Mouse (Mus musculus) ES-CJ7 (cell line): ENCODE data around the gene Ankle1.

Experiments
- DNase-seq: peaks from one replicate; pipeline ENCODE4 v3.0.0; 2011; ENCODE audit warnings: low read depth, low spot score

The Ankle1 gene

DNA sequence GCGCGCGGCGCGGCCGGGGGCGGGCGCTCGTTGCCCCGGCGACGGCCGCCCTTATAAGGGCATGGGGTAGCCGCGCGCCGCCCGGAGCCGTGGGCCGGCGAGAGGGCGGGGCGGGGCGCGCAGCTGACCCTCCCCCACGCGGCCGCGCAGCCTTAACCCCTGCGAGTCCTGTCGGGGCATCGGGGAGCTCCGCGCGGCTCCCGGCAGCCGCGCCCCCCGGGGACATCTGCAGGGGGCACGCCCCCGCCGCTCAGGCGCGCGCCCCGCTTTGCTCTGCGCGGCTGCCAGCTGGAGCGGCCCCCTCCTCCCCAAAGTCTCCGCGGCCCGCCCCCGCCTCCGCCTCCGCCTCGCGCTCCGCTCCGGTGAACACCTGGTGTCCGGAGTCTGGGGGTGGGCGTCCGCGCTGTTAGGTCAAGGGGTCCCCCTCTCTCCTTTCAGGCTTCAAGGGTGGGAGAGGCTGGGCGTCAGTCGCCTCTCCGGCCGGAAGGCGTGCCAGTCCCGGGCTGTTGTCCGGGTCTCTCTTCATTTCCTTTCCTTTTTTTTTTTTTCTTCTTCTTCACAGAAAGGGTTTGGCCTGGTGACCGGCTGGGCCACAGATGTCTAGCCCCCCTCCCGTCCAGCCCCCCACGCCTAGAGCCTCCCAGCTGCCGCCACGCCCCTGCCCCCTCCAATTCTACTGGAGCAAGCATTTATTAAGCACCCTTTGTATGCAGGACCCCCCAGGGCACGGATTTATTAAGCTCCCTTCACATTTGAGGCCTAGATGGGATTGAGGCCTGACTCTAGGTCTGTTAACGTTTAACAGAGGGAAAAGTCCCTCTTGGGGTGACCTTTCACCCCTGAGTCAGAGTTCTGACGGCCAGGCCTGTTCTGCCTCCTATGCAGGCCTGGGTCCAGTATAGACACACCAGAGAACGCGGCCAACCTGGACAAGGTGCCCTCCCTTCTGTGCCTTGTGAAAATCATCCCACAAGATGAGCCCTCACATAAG, 23.5 kb upstream of the Ankle1 start:
- peak; percentile 84 for DNase-seq

DNA sequence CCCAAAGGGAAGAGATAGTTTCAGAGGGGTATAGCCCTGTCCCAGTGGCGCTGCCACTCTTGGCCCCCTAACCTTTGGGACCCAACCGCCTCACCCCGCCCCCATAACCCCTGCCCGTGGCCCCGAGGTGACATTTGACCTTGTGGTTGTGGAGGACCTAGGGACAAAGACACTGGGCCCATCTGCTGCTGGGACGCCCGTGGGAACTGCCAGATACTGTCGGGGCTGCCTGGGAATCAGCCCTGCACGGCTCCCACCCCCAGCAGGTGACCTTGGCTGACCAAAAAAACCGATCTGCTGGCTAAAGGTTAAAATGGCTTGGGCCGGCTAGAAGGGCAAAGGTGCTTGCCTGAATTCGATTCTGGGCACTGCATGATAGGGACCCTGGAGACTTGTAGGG, 22.4 kb upstream of the Ankle1 start:
- DNase-seq: no peak

DNA sequence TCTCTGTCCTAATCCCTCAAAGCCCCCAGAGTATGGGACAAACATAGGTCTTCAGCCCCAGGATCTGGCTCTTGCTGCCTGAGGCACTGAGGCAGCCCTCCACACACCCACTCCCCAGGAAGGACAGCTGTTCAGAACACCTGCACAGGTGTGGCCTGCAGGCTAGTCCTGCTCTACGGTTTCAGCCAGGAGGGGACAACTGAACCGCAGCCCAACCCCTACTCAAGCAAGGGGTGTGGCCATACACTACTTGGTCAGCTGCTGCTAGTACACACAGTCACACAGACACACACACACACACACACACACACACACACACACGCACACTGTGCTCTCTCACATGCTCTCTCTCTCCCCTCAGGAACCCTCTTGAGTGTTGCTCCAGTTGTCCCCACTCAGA, 21.9 kb upstream of the Ankle1 start:
- DNase-seq: no peak

DNA sequence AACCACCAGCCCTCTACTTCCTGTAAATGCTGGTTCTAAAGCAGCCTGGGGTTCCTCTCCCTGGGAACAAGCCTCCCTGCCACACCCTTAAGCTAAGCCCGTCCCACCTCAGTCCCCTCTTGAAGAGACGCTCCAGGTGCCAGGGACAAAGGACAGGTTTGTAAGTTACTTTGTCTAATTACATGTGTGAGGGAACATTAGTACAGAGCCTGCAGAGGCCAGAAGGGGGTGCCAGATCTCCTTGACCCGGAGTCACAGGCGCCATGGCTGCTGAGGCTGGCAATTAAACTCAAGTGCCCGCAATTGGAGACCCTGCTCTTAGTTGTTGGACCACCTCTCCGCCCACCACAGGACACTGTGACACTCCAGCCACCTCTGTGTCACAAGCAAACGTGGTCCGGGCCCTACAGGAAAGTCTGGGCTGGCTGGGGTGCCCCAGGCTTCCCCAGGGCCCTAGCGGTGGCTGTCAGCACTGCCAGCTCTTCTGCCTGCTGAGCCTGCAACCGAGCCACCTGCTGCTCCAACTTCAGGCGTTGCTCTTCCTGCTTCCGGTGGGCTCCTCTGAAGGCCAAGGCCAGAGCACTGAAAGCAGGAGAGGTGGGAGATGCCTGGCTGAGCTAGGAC, 20.5 kb upstream of the Ankle1 start:
- peak; percentile 92 for DNase-seq

DNA sequence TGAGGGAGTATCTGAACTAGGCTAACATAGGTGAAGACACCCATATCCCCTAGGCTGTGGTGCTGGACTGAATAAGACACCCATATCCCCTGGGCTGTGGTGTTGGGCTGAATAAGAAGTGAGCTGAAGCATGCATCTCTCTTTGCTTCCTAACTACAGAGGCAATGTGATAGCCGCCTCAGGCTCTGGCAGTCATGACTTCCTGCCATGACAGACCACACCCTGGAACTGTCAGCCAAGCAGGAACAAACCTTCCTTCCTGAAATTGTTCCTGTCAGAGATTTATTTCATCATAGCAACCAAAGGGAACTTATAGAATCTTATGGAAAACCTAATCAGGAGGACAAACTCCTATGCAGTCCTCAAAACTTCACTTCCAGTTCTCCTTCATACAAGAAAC, 17.5 kb upstream of the Ankle1 start:
- DNase-seq: no peak

DNA sequence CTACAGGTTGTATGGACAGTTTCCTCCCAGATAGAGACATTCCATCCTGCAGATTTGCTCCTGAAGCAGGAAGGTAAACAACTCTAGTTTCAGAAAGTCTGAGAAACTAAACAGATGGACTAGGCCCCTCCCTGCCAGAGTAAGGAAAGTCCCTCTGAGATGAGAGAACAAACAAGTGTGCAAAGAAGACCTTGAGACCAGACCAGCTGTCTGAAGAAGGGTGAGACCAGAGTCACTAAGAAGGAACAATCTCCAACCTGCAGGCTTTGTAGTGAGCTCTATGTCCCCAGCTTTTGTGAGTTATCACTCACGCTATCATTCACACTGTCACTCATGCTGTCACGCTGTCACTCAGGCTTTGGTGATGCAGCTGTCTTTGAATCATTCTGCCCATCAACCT, 14.1 kb upstream of the Ankle1 start:
- DNase-seq: no peak

DNA sequence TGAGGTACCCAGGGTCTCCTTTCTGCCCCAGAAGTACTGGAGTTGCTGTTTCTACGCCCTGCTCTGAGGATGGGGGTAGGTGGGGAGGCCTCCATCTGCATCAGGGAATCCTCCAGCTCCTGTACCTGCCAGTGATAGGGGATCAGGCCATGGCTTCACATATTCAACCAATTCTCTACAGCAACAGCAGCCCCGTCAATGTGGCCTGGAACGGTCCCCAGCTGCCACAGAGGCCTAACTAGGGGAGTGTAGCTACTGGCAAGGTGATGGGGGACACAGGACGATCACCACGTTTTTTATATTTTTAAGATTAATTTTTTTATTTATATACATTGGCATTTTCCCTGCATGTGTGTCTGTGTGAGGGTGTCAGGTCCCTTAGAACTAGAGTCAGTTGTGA, 13.4 kb upstream of the Ankle1 start:
- DNase-seq: no peak

DNA sequence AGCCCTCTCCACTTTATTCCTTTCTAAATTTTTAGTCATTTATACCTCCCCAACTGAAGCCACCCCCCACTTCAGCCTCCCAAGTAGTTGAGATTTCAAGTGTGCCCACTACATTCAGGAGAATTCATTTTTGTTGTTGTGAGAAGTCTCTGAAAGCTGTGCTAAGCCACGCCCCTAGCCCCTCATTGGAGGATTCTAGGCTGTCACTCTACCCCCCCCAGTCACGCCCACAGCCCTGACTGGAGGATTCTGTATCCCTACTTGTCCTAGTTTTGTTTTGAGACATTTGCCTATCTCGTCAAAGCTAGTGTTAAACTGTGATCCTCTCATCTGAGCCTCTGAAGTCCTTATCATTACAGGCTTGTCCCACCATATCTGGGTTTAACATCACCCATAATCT, 12.9 kb upstream of the Ankle1 start:
- peak; percentile 70 for DNase-seq

DNA sequence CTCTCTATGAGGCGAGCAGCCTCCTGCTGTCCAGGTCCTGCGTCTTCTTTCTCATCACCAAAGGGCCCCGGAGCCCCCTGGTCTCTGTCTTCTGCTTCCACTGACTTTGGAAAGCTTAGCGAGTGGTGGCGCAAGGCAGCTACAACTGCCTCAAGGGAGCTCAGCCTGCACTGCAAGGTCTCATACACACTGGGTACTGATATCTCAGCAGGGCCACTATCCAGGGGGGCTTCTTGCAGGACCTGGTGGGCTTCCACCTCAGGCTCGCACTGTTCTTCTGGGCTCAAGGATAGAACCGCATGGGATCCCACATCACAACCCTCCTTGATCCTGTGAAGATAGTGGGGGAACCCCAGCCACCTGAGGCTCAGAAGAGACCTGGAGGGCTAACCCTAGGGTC, 11.3 kb upstream of the Ankle1 start:
- DNase-seq: no peak

DNA sequence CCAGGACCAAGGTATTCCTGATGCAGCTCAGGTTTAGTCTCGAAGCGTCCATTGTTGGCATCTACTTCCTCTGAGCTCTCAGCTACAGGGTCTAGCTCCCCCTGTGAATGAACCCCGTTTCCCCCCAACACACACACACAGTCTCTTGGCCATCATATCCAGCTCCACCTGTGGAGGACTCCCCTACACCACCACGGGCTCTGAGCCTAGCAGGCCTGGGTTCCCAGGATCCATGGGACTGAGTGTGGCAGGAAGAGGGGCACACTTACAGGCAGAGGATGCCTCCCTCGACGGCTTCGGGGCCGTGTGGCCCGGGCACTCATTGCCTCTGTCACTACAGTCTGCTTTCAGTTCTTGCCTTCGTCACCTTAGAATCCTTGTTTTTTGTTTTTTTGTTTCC, 10.7 kb upstream of the Ankle1 start:
- DNase-seq: no peak

DNA sequence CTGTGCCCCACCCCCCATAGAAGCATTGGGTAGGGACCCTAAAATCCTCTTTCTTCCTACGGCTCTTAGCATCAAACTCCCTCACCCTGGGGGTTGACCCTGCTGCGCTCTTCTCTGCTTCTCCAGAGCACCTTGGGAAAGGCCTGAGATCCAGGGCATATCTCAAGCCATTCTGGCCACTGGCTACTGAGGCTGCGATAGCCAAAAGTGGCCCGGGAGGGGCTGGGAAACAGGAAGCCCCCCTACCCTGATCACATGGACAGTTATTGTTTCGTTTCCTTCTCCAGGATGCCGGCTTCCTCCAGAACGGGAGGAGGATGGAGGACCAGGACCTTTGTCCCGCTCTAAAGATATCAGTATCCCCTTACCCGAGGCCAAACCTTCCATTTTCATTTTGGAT, 10.2 kb upstream of the Ankle1 start, which contains the start of gene Ushbp1:
Gene Ushbp1, minus strand, starts transcription at position 174 of the 400 bp plus-strand sequence.
- DNase-seq: no peak

DNA sequence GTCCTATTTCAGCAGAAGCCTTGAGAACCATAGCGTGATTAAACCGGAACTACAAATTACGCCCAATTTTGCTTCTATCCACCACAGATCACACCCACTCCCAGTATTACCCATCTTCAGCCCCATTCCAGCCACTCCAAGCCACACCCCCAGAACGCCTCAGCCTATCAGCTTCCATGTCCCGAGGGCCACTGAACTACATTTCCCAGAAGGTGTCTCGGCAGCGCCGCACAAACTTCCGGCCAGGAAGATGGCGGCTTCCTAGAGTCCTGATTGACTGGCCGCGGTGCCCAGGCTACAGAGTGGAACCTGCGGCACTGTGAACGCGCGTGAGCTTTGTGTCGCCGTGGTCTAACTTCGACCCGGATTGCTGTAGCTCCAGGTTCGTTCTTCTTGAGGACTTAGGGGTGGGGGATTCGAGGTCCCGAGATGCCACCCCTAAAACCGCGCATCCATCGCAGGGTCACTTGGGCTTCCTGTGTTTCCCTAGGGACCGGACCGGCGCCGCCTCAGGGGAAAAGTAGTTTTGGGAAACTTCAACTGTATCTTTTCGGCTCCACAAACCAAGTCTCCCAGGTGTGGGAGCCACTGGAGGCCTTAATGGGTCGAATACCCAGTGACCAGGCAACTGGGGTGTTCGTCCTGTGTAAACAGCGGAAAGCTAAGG, 9.0 kb upstream of the Ankle1 start, which contains the start of gene Babam1:
Gene Babam1, plus strand, starts transcription at position 223 of the 667 bp plus-strand sequence.
- peak; percentile 96 for DNase-seq

DNA sequence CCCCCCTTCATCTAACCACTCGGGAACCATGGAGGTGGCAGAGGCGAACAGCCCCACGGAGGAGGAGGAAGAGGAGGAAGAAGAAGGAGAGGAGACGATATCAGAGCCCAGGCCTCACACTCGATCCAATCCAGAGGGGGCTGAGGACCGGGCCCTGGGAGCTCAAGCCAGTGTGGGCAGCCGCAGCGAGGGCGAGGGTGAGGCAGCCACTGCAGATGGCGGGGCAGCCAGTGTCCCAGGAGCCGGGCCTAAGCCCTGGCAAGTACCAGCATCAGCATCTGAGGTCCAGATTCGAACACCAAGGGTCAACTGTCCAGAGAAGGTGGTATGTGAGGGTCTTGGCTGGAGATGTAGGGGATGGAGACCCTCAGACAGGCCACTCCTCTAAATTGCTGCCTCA, 8.1 kb upstream of the Ankle1 start:
- DNase-seq: peak; percentile 5

DNA sequence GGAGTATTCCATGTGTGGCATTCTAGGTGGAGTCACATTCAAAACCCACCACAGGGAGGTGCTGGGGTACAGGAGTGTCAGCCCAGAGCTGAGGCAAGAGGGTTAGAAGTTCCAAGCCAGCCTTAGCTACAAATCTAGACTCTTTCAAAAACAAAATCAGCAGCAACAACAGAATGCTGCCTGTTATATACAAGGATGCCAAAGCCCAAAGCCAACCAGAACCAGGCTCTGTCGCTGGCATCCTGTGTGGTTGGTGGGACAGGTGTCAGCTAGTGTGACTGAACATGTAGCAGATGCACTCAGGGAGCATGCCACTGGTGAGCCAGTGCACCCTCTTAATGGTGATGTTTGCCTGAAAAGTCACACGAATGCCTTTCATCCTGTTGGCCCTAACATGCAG, 5.0 kb upstream of the Ankle1 start:
- no peak for DNase-seq

DNA sequence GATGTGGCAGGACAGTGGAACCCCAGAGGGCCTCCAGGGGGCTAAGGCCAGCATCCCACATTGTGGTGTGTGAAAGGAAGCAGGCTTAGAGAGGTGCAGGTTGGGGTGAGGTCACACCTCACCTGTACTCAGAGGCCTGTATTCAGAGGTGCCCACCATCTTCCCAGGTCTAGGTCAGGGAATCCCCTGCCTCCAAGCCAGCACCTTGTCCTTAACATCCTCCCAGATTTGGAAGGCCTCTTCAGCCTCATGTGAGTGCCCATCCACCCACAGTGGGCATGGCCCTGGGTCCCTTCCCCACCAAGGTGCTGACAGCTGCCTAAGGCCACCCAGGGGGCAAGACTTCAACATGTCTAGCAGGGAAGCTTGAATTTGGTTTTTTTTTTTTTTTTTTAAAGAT, 4.4 kb upstream of the Ankle1 start:
- no peak for DNase-seq

DNA sequence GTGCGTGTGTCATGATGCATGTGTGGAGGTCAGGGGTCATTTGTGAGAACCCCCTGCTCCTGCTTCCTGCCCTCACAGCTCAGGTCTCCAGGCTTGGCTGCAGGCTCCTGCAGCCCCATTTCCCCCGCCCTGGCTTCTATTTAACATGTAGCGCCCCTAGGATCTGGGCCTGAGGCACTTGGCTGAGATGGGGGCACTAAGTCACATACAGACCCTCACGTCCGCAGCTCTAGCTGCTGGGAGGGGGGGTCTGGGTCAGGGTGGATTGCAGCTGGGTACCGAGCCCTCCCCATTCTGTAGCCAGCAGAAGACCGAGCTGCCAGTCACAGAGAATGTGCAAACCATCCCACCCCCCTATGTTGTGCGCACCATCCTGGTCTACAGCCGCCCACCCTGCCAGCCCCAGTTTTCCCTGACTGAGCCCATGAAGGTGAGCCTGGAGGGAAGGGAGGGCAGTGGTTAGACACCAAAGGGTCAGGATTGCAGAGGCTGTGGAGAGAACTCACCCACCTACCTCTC, 3.3 kb upstream of the Ankle1 start:
- DNase-seq: no peak

DNA sequence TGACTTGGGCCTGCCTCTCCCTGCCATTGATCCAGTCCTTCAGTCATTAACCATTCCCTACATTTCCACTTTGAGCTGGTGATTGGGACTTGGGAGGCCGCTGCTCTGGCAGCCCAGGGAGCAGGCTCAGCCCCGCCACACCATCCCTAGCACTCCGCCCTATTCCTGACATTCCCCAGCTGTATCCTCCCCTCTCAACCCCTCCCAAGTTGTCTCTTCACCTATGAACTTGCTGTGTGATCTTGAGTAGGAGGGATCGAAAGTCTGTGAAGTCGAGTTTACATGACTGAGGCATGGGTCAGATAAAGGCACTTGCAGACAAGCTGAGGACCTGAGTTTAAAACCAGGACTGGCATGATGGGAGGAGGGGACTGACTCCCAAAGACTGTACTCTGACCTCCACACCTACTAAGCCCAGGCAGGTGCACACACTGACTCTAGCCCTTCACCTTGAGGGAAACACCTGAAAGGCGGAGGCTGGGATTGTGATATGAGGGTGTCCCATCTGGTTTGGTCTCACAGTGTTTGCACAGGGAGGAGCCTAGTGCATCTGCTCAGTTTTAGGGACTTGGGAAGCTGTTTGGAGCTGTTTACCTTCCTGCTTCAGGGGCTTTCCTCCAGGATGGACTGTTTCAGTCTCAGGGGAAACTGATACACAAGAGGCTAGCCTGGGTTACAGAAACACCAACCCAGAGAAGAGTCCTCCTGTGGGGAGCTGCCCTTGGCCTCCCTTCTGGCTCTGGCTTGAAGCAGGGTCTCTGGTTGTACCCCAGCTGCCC, 2.5 kb upstream of the Ankle1 start:
- peak; percentile 69 for DNase-seq

DNA sequence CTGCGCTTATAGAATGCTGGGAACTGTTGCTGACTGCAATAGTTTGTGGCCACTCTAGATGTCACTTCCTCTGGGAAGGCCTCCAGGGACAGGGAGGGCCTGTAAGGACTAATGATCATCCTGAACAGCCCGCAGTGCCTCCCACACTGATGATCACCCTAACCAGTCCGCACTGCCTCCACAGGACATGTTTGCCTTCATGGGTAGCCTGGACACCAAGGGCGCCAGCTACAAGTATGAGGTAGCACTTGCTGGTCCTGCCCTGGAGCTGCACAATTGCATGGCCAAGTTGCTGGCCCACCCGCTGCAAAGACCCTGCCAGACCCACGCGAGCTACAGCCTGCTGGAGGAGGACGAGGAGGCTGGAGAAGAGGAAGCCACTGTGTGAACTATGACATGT, 1.8 kb upstream of the Ankle1 start:
- no peak for DNase-seq

DNA sequence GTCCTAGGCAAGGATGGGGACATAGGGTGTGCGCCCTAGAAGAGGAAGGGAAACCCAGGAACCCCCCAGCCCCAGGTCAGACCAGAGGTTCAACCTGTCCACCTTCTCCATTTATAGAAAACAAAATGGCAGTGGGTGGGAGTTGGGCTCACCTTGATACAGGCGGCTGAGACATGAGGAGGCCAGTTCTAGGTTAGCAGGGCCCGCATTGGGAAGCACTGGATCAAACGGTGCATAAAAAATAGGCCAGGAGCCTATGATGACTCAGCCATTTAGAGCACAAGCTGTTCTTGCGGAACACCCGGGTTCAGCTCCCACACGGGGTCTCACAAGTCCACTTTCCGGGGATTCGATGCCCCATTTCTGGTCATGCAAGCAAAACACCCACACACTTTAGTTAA, 859 bp upstream of the Ankle1 start:
- no peak for DNase-seq

DNA sequence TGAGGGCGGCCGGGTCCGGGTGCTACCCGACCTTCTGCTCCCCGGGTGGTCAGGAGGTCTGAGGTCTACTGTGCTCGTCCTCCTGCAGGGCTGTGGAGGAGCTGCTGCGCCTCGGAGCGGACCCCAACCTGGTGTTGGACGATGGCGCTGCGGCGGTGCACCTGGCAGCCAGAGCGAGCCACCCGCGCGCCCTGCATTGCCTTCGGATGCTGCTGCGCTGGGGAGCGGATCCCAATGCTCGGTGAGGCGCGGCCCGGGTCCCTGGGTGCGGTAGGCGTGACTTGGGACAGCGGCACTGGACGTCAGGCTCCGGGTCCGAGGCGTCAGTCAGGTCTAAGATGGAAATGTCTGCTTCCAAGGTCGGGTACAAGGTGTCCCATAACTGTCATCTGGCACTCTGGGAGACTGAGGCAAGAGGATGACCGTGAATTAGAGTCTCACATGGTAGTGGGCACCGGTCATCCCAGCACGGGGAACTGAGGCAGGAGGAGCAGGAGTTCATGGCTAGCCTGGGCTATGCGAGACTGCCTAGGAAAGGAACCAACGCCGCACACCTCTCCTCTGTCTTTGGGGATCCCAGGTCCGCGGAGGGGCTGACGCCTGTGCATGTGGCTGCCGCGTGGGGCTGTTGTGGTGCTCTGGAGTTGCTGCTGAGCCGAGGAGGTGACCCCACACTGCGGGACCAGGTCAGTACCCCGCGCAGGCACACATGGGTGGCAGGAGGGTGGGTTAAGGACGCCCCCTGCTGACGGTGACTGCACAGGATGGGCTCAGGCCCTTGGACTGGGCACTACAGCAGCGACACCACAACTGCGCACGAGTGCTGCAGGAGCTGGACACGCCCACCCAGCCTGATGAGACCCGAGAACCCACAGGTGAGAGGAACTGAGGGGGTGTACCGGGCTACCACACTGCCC, 547 bp downstream of the Ankle1 start:
- DNase-seq: peak; percentile 86
